Mouse (Mus musculus): ENCODE measurements around the gene Polr2h.

Gene Polr2h

DNA sequence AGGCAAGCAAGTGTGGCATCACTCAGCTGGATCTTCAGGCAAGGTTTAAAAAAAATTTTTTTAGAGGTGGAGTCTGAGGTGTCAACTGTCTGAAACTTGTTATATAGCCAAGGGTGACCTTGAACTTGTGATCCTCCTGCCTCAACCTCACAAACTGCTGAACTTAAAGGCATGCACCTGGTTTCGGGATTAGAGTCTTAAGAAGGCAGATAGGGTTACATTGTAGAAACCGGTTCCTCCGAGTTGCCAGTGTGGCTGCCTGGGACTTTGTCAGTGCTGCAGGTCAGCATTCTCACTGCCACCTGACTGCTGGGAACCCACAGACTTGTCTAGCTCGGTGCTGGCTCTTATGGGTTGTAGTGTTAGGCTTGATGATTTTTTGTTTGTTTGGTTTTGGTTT lies 5.8 kb downstream of the Polr2h start:
- no peak for DNase-seq

DNA sequence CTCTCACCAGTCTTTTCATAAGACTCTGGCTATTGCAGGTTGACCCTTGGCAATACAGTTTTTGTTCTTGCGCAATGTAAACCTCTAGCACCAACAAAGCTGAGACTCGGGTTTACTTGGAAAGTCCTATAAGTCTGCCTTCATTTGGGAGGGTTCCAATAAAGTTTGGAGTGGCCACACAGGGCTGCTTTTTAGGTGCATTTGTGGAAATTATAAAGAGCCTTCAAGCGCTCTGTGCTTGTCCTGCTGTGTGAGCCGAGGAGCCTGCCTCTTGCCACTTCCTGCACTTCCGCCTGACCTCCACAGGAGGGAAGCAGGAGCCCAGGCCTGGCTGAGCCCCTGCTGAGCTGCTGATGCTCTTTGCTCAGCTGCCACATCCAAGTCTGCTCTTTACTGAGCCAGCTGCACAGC lies 6.9 kb downstream of the Polr2h start:
- DNase-seq: peak; percentile 82

- no peak for DNase-seq
Observed at GRCm38 (mm10) chr16:20725321-20725720, 7.9 kb downstream of the Polr2h start.

GRCm38 (mm10) chr16:20725750-20726149 lies 8.3 kb downstream of the Polr2h start:
- no peak for DNase-seq

DNA sequence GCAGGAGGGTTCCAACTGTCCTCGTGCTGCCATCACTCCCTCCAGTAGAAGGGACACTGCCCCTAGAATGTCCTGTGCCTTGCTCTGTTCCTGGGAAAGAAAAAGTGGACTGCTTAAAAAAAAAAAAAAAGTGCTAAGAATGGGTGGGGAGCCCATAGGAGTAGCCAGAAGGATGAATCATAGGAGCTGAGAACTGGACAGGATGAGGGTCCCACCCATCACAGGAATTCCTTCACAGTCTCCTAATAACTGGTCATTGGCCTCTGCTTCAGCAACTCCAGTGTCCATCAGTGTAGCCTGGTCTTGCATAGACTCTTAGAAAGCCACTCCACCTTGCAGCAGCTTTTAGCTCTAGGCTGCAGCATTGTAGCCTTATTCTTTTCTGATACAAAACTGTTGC lies 8.9 kb downstream of the Polr2h start:
- no peak for DNase-seq

- no peak for DNase-seq
Observed at GRCm38 (mm10) chr16:20730293-20730711, 12.8 kb downstream of the Polr2h start.

GRCm38 (mm10) chr16:20731688-20732087 lies 14.2 kb downstream of the Polr2h start:
- peak; percentile 17 for DNase-seq

DNA sequence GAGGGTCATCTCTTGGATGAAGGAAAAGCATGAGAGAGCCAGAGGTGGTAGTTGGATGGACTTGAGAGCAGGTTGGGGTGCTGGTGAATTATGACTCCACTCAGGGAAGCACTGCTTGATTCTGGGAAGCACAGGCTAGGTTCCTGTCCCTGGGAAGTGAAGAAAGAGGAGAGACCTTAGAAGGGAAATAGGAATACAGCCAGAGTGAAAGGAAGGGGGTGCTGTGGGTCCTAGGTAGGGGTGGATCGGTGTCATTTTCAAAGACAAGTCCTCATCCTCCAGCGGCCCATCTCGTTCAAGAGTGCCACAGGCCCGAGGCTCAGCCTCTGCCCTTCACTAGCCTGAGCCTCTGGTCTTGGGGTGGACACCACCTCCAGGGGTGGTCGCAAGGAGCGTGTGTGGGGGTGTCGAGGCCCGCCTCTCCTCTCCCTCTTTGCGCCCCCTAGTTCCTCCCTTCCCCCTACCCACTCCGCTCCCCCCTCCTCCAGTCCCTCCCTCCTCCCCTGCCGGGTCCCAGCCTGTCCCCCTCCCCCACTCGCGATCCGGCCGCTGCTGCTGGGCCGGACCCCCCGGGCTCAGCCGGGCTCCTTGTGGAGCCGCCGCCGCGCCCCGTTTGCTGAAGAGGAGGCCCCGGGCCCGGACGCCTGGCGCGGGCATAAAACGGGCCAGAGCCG lies 14.9 kb downstream of the Polr2h start:
- DNase-seq: peak; percentile 10

DNA sequence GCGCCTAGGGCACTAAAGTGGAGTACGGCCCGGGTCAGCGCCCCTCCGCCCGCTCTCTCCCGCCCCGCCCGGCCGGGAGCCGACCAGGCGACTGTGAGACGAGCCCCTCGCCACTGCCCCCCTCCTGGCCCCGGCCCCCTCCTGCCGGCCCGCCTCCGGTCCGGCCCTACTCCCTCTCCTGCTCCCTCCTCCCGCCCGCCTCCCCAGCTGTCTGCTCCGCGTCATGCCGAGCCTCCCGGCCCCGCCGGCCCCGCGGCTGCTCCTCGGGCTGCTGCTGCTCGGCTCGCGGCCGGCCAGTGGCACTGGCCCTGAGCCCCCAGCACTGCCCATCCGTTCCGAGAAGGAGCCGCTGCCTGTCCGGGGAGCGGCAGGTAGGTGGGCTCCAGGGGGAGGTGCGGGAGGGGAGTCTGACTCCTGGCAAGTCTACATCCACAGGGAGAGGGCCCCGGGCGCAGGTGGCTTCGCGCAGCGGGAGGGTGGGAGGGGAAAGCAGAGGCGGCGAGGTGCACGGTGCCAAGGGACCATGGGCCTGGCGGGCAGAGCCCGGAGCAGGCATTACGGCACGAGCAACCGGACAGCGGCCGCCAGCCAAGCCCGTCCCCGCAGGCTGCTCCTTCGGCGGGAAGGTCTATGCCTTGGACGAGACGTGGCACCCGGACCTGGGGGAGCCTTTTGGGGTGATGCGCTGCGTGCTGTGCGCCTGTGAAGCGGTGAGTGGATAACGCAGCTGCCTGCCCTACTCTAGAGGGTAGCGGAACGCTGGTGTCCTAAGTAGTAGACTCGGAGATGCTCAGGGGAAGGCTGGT lies 15.7 kb downstream of the Polr2h start, which contains the start of gene Chrd:
Gene Chrd, plus strand, starts transcription at position 203 of the 806 bp plus-strand sequence.
- DNase-seq: peak; percentile 82

DNA sequence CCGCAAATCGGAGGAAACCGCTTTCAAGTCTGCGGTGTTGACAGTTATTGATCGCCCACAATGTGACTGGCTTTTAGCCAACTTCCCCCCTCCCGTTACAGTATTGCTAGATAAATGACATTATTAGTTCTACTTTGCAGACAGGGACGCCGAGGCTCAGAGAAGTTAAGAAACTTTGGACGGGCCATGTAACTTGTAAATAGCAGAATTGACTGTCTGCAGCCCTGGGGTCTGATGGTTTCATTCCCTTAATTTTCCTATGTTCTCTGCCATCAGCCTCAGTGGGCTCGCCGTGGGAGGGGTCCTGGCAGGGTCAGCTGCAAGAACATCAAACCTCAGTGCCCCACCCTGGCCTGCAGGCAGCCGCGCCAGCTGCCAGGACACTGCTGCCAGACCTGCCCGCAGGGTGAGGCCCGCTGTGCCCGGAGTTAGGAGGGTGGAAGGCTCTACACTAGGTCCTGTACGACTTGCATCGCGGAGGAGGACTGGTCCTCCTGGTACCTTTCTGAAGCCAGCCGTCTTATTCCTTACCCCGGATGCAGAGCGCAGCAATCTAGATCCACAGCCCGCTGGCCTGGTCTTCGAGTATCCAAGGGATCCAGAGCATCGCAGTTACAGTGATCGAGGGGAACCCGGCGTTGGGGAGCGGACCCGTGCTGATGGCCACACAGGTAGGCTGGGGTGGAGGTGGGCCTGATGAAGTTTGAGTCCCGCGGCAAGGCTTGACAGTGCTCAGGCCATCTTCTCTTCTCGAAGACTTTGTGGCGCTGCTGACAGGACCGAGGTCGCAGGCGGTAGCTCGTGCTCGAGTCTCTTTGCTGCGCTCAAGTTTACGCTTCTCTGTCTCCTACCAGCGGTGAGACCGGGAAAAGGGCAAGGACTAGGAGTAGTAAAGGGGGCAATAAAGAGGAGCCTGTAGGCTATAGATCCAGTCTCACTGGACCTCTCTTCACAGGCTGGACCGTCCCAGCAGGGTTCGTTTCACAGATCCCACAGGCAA lies 16.6 kb downstream of the Polr2h start, which contains the start of gene Thpo:
Gene Thpo, minus strand, starts transcription at position 781 of the 1,000 bp plus-strand sequence.
- DNase-seq: peak; percentile 58

DNA sequence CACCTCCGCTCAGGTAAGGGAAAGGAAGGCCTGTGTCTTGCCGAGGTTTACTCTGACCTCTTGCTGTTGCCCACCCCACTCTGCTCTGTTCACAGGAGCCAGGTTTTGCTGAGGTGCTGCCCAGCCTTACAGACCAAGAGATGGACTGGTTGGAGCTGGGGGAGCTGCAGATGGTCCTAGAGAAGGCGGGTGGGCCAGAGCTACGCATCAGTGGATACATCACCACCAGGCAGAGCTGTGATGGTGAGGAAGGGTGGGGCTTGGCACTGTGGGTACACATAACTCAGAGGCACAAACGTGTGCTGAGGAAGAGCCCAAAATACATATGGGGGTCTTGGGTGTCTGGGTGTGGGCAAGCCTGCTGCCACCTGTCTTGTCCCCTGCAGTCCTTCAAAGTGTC lies 18.2 kb downstream of the Polr2h start:
- DNase-seq: no peak

DNA sequence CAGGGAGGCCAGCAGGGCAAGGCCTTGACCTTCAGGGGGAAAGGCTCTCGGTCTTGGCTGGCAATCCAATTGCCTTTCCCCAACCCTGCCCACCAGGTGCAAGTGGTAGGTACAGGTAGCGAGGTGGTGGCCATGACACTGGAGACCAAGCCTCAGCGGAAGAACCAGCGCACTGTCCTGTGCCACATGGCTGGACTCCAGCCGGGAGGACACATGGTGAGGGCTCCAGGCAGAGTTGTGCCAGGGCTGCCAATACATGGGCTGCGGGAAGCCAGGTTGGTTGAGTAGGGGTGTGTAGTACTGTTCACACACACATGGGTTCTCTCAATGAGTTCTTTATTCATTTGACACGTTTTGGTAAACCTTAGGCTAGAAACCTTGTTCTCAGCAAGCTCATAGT lies 18.7 kb downstream of the Polr2h start:
- no peak for DNase-seq

DNA sequence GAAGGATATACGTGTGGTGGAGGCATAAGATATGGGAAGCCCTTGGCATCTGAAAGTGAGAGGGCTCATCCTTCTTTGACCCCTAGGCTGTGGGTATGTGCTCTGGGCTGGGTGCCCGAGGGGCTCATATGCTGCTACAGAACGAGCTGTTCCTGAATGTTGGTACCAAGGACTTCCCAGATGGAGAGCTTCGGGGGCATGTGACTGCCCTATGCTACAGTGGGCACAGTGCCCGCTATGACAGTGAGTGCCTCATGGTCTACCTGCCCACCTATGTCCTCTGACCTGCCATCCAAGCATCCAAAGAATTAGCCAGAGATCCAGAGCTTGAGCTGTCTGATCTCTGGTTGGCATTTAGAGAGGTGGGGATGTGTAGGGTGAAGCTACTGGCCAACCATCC lies 19.4 kb downstream of the Polr2h start:
- DNase-seq: no peak

GRCm38 (mm10) chr16:20739845-20740244 lies 22.4 kb downstream of the Polr2h start:
- DNase-seq: no peak

DNA sequence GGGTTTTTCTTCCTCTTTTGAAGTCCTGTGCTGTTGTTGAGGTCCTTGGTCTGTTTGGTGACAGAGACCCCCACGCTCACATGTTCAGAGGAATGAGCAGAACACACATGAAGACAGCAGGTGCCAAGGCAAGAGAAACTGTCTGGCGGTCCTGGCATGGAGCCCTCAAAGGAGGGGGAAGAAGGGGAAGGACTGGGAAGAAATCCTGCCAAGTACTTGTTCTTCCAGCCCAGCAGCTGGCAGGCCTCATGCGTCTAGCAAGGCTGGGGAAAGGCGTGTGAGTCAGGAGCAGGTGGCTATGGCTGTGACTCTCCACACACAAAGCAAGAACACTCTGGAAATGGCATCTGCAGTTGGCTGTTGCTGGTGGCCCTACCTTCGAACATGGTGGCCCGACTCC lies 29.2 kb downstream of the Polr2h start:
- no peak for DNase-seq

- peak; percentile 9 for DNase-seq
Observed at GRCm38 (mm10) chr16:20750518-20750917, 33.1 kb downstream of the Polr2h start.

DNA sequence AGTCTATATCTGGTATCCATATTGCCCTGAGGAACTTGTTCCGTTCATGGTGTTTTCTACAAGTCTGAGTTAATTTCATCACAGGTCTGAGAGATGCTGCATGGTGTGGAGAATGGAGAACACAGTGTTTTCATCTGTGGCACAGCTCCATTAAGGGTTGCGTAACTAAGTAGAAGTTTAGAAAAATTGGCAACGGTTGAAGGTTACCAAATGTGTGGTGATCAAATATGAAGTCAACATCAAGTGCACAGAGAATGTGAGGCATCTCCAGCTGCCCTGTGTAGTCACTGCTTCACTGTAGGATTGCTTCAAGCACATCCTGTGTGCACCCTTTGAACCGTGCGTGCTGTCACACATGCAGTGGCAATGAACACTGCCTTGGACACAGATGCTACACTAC lies 38.6 kb downstream of the Polr2h start:
- DNase-seq: no peak

- no peak for DNase-seq
Observed at GRCm38 (mm10) chr16:20757385-20757784, 39.9 kb downstream of the Polr2h start.

- peak; percentile 62 for DNase-seq
Observed at GRCm38 (mm10) chr16:20761681-20762080, 44.2 kb downstream of the Polr2h start.

- peak; percentile 72 for DNase-seq
Observed at GRCm38 (mm10) chr16:20765244-20765643, 47.8 kb downstream of the Polr2h start.
